Mouse (Mus musculus) heart, postnatal 4 days (tissue): Measurements from ENCODE around the gene Cggbp1. TPM values are rescaled to one million over a fixed set of nuclear protein-coding genes. Genes with fewer than 3 reads are reported as not detected.
"Not testable (repeated sequence)": the region's sequence is repeated elsewhere in the genome, so short reads cannot be mapped to it uniquely, and the experiment has no call there.

ENCODE experiments used
- DNase-seq: peaks from one replicate; pipeline ENCODE4 v3.0.0; 2021
- total RNA-seq, 2 experiments: library from RNA; stranded (reverse); gene quantifications; 2 replicates each; pipeline ENCODE4 v1.2.3; 2021

The Cggbp1 gene
- 10 to 100 TPM; 61.3 to 63.1 TPM for total RNA-seq

DNA sequence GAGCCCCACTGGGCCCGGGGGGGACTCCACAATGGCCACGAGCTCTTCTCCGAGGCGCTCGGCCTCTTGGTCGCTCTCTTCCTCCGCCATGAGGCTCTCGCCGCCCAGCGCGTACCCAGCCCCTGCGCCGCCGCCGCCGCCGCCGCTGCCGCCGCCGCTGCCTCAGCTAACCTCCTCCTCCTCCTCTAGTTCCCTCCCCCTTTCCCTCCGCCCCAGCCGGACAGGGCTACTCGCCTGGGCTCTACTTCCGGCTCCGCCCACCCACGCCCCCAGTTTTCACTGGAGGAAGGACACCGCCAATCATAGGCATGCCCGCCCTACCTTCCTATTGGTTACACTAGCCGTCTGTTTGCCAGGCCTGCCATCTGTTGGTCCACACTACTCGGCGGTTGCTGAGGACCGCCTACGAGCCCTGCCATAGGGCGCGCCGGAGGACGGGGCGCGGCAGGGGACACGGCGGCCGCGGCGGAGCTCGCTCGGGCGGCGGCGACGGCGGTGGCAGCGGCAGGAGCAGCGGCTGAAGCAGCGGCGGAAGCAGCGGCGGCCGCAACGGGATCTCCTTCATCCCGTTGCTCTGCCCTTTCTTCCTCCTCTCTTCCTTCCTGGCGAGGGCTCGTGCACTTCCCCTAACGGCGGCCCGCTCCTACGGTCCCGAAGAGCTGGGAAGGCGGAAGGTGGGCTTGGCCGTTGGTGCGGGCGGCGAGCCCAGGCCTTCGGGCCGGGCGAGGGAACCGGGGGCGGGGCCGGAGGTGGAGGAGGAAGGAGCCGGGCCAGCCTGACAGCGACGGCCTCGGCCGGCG lies at the start of gene Cggbp1, which contains the start of gene Zfp654:
Gene Cggbp1 (plus strand): TSS at position 434 of the 800 bp plus-strand sequence.
Gene Zfp654 (minus strand): TSS at position 90 of the 800 bp plus-strand sequence.
- DNase-seq, result peak; percentile 100

- DNase-seq, result no peak
These were observed 48.8 kb upstream of the Cggbp1 start for GRCm38 (mm10) chr16:64803041-64803440.

- DNase-seq, result no peak
These were observed 34.6 kb upstream of the Cggbp1 start for GRCm38 (mm10) chr16:64817094-64817765.

DNA sequence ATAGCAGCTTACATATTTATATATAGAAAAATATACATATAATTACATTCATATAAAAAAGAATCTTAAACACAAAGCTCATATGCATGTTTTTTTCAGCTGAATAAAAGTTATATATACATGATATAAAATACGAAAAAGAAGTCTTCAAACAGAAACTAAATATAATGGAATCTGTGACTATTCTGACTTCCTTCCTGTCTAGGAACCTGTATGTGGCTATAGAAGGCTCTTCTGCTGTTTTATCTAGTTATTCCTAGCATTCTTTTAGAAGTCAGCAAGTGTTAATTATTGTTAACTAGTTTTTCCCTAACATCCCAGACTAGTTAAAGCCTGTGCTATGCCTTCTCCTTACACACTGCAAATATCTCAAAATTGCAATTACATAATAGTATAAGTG lies 27.9 kb upstream of the Cggbp1 start:
- no peak for DNase-seq

DNA sequence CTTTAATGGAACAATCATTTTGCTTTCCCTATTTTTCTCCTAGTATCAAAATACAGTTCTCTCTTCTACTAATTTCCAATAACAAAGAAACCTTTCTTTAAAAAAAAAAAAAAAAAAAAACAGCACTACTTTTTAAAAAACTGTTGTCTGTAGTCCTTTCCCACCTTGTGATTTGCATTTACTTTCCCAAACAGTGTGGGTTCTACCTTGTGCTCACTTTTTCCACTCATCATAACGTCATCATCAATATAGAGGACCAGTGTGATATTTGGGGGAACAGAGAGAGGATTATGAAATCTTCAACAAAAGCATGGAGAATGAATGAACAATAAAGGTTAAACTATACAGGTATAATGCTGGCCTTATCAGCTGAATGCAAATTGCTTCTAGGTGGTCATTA lies 27.3 kb upstream of the Cggbp1 start:
- no peak for DNase-seq

GRCm38 (mm10) chr16:64830291-64830690 lies 21.5 kb upstream of the Cggbp1 start:
- no peak for DNase-seq

- DNase-seq, result no peak
These were observed 15.7 kb upstream of the Cggbp1 start for GRCm38 (mm10) chr16:64835996-64836545.

DNA sequence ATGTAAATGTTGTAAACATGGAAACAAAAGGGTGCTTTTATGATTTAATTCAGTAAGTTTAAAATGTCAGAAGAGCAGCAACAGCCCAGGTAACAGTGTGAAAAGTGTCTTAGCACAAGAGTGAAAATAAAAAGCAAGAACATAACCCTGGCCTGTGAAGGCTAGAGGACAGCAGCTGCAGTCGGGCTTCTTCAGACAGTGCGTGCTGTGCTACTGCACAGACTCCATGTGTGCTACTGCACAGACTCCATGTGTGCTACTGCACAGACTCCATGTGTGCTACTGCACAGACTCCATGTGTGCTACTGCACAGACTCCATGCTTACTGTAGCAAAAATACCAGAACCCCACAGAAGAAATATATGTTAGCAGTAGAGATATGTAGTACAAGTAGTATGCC lies 15.1 kb upstream of the Cggbp1 start:
- DNase-seq, result no peak

DNA sequence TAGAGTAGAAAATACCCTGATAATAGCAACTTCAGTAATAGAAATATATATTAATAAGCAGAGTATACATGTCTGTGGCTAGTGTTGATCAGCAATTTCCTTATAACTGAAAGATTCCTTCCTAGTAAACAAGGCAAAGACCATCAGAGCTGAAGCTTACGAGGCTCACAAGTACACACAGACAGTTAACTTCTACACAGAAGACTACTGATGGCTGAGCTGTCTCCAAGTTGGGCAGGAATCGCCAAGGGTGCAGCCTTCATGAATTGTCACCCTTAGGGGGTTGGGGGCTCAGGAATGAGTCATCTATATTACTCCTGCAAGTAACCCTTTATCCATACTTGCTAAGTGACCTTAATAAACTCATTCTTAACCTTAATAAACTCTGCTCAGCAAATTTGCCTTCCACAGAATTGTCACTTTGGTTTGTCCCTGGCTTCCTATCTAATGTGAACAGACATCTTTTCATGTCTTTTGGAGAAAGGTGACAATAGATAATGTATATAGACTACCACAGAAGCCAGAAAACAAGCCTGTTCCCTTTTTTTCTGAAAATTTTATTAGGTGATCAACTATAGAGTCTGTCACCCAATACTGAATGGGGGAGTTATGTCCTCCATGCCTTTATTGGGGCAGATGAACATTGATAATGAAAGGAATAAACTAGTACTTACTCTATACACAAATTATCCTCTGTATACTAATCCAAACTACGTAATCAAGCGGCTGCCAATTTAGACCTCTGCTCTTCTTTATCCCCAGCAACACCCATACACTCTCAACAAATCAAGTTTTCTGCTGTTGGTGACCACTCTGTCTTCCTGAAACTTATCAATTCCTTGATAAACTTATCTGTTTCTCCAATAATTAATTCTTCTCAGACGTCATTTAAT lies 10.1 kb upstream of the Cggbp1 start:
- DNase-seq, result no peak

- no peak for DNase-seq
These were observed 9.4 kb upstream of the Cggbp1 start for GRCm38 (mm10) chr16:64842374-64842729.

DNA sequence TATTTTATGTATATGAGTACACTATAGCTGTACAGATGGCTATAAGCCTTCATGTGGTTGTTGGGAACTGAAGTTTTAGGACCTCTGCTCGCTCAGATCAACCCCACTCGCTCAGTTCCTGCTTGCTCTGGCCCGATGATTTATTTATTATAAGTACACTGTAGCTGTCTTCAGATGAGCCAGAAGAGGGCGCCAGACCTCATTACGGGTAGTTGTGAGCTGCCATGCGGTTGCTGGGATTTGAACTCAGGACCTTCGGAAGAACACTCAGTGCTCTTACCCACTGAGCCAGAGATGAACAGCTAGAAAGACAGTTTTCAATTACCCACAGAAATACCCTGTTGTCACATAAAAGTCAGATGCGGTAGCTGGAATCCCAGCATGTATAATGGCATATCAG lies 5.8 kb upstream of the Cggbp1 start:
- no peak for DNase-seq

GRCm38 (mm10) chr16:64850287-64851084 lies 1.3 kb upstream of the Cggbp1 start:
- peak; percentile 61 for DNase-seq

- no peak for DNase-seq
These were observed 672 bp upstream of the Cggbp1 start for GRCm38 (mm10) chr16:64851085-64851562.

DNA sequence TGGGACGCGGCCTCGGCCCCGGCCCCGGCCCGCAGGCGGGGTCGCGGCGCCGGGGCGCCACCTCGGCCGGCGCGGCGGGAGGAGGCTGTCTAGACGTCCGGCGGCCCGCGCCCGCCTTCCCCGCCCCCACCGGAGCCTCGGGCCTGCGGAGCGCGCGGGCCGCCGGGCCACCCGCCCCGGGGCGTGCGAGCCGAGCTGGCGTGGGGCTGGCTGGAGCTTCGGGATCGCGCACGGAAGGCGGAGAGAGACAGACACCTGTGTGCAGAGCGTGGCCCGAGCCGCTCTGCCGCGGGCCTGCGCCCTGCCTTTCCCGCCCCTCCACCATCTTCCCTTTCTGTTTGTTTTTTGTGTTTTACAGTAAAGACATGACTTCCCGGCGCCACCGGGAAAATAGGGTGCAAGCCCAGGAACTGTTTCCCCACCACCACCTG lies 660 bp downstream of the Cggbp1 start:
- peak; percentile 62 for DNase-seq

GRCm38 (mm10) chr16:64852891-64853290 lies 1.1 kb downstream of the Cggbp1 start:
- DNase-seq, result no peak

DNA sequence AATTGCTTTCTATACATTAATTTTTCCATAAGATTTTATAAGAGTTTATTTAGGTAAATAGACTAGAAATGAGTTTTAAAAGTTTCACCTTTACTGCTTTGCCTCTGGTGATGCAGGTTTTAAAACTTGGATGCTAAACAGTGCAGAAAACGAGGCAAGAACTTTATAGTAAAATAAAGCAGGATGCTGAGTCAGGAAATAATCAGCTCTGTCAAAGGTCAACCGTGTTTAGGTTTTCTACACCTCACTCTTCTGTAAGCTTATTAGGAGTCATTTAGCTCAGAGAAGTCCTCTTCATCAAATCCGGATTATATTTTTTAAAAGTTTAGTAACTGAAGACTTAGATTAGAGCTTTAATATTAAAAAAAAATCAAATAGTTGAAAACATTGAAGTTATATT lies 5.2 kb downstream of the Cggbp1 start:
- DNase-seq, result no peak

DNA sequence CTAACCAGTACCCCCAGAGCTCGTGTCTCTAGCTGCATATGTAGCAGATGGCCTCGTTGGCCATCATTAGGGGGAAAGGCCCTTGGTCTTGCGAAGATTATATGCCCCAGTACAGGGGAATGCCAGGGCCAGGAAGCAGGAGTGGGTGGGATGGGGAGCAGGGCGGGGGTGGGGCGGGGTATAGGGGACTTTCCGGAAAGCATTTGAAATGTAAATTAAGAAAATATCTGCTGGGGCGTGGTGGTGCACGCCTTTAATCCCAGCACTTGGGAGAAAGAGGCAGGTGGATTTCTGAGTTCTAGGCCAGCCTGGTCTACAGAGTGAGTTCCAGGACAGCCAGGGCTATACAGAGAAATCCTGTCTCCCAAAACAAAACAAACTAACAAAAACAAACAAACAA lies 14.0 kb downstream of the Cggbp1 start:
- not testable (repeated sequence) for DNase-seq

DNA sequence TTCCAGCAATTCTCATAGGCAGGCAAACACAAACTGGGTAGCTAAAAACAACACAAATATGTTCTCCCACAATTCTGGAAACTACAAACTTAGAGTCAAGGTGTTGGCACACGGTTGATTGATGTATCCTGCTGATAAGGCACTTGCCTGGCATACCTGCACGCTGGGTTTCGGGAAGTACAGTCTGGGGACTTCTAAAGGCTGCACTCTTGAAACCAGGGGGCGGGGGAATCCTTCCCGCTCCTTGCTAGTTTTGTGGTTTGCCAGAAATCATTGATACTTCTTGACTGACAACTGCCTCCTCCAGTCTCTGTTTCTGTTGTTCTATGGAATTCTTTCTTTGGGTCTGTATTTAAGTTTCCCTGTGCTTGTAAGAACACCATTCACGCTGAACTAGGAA lies 16.8 kb downstream of the Cggbp1 start:
- DNase-seq, result no peak

- no peak for DNase-seq
These were observed 17.8 kb downstream of the Cggbp1 start for GRCm38 (mm10) chr16:64869621-64870020.

DNA sequence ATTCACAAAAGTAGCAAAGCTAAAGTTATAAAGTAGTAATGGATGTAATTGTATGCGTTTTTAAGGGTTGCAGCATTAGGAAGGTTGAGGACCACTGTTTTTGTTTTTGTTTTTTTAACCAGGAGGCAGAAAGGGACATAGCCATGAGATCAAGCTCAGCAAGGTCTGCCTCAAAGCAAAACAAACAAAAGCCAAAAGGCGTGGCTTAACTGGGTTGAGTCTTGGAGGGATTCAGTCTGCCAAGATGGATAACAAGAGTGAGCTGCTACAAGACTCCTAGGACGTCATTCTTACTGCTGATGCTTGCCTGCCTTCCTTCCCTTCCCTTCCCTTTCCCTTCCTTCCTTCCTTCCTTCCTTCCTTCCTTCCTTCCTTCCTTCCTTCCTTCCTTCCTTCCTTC lies 20.5 kb downstream of the Cggbp1 start:
- DNase-seq, result no peak

DNA sequence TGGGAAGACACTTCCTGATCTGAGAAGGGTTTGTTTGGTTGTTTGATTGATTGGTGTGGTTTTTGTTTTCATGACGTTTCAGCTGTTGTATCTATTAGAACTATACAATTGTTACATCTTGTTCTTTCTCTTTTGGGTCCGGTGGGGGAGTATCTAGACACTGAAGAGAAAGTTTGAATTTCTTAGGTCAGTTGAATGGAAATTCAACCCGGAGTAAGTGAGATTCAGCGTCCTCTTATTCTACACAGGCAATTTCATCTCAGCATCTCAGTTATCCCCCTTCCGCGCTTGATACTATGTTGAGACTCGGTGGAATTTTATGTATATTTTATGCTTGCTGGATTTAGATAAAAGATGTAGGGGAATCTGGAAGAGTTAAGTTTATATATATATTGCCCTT lies 21.0 kb downstream of the Cggbp1 start:
- no peak for DNase-seq
